Mouse (Mus musculus): ENCODE data around the gene Stard10.

- no peak for TF ChIP-seq CTCF (IDR thresholded peaks at IDR 0.05; ENCODE audit: control insufficient read depth, insufficient read depth, insufficient read length)
- no peak for TF ChIP-seq USF1 (IDR thresholded peaks at IDR 0.05; ENCODE audit: low read depth)
- no peak for TF ChIP-seq MAX (IDR thresholded peaks at IDR 0.05)
- TF ChIP-seq FOSL1 (IDR thresholded peaks at IDR 0.05; ENCODE audit: insufficient read depth, low read length, poor library complexity, severe bottlenecking), result no peak
- TF ChIP-seq CEBPB (IDR thresholded peaks at IDR 0.05; ENCODE audit: low read depth), result no peak
- no peak for TF ChIP-seq MYOD1 (IDR thresholded peaks at IDR 0.05; ENCODE audit: control insufficient read depth, insufficient read length, low read depth)
- TF ChIP-seq MYOG (IDR thresholded peaks at IDR 0.05; ENCODE audit: control insufficient read depth, extremely low read depth, insufficient read length), result no peak
Observed at GRCm38 (mm10) chr7:101316591-101317001, 290 bp upstream of the Stard10 start.

Data from C2C12 (cell line).